Mouse (Mus musculus): ENCODE measurements around the gene Pcdh15.

- TF ChIP-seq CTCF (IDR thresholded peaks at IDR 0.05; ENCODE audit: borderline replicate concordance, insufficient read depth, low read length) (no peak), POLR2A (IDR thresholded peaks at IDR 0.05; ENCODE audit: low read depth, low read length) (no peak)
These were observed 384.9 kb downstream of the Pcdh15 start for GRCm38 (mm10) chr10:73484082-73484481.
